Mouse (Mus musculus) heart, adult 2 months (tissue): ENCODE measurements around the gene Crb3. TPM values are rescaled to one million over a fixed set of nuclear protein-coding genes. Genes with fewer than 3 reads are reported as not detected.

Experiments
- DNase-seq, 2 experiments: peaks; one replicate each; pipeline ENCODE4 v3.0.0; 2021
- H3K27ac ChIP-seq: fragments of 200-600 bp; 2 replicates; pipeline ENCODE4 v1.8.1; 2022
- H3K27me3 ChIP-seq: fragments of 200-500 bp; 2 replicates; pipeline ENCODE4 v1.6.1; 2012; ENCODE audit warnings: mild to moderate bottlenecking, low read length, inconsistent platforms, mixed read lengths; ENCODE audit not compliant: control insufficient read depth, insufficient read depth
- H3K36me3 ChIP-seq: fragments of 200-500 bp; 2 replicates; pipeline ENCODE4 v1.6.1; 2012; ENCODE audit warnings: low read length, inconsistent platforms; ENCODE audit not compliant: control insufficient read depth, insufficient read depth
- H3K4me1 ChIP-seq: fragments of 200-500 bp; 2 replicates; pipeline ENCODE4 v1.6.1; 2011; ENCODE audit warnings: low read length; ENCODE audit not compliant: control insufficient read depth, insufficient read depth
- H3K4me3 ChIP-seq: fragments of 200-600 bp; 2 replicates; pipeline ENCODE4 v1.8.1; 2022
- H3K79me2 ChIP-seq: fragments of 200-500 bp; replicated peaks from 2 replicates; pipeline ENCODE4 v1.6.1; 2012; ENCODE audit warnings: mild to moderate bottlenecking, inconsistent platforms, low read length, moderate library complexity, mixed read lengths; ENCODE audit not compliant: control insufficient read depth, insufficient read depth
- H3K9ac ChIP-seq: fragments of 200-500 bp; 2 replicates; pipeline ENCODE4 v1.6.1; 2012; ENCODE audit warnings: low read depth, mild to moderate bottlenecking, control low read depth, inconsistent platforms, low read length, mixed read lengths
- CTCF ChIP-seq: fragments of 200-600 bp; IDR thresholded peaks from 2 replicates; pipeline ENCODE4 v1.8.1; 2022; ENCODE audit warnings: antibody characterized with exemption, mild to moderate bottlenecking, moderate library complexity
- EP300 ChIP-seq: fragments of 200-500 bp; IDR thresholded peaks from 2 replicates; pipeline ENCODE4 v1.6.1; 2011; ENCODE audit warnings: low read depth, low read length, control low read depth; ENCODE audit not compliant: insufficient read depth
- POLR2A ChIP-seq: fragments of 200-500 bp; IDR thresholded peaks from 2 replicates; pipeline ENCODE4 v1.6.1; 2011; ENCODE audit warnings: mild to moderate bottlenecking, low read depth, low read length, control low read depth; ENCODE audit not compliant: insufficient read depth
- WGBS: fragments of 180-500 bp; shearing (Covaris S2); methylation state at CpG from one replicate; pipeline ENCODE4 v1.1.7; 2018; 5-methylcytosine and 5-hydroxymethylcytosine counted together
- intact Hi-C: fragments of 180-260 bp; cut with DNase I; formaldehyde crosslinking; loops from one replicate; pipeline ENCODE4 v1.15.1; 2025
- polyA plus RNA-seq: library from polyadenylated mRNA; depleted of rRNA; stranded (reverse); fragments of >200 nt; gene quantifications from 2 replicates; pipeline ENCODE4 v1.2.3, GENCODE M21; 2012
- total RNA-seq, 2 experiments: library from RNA; stranded (reverse); gene quantifications; 2 replicates each; pipeline ENCODE4 v1.2.3; 2021

The Crb3 gene
- total and polyA plus RNA-seq, 3 experiments = 1.2 TPM; not detected in 2

- H3K79me2 ChIP-seq = no peaks in the 10 kb centered on the region
- H3K4me3 ChIP-seq = no peak overlapping the region
- H3K27me3 ChIP-seq = no peaks in the 10 kb centered on the region
- DNase-seq = no peak
- TF ChIP-seq POLR2A (no peak), CTCF (no peak), EP300 (no peak)
- 41% methylated on average over 8 of the region's 8 CpGs for WGBS
- no peak overlapping the region for H3K9ac ChIP-seq
- no peak overlapping the region for H3K27ac ChIP-seq
- H3K36me3 ChIP-seq = no peaks in the 10 kb centered on the region
- H3K4me1 ChIP-seq = 0 out of 2 replicates have a peak, but pooled peaks cover 3% of the 10 kb centered on the region
- intact Hi-C loops = no loop called here
These were observed 4.1 kb downstream of the Crb3 start for GRCm38 (mm10) chr17:57063031-57063430.

GRCm38 (mm10) chr17:57066908-57067307 is 8.0 kb downstream of the Crb3 start:
- no peak overlapping the region for H3K4me3 ChIP-seq
- 39% methylated on average over 5 of the region's 5 CpGs for WGBS
- no peak for DNase-seq
- H3K79me2 ChIP-seq = no peaks in the 10 kb centered on the region
- TF ChIP-seq CTCF = no peak
- no peak for TF ChIP-seq POLR2A
- TF ChIP-seq EP300 = no peak
- H3K9ac ChIP-seq = no peak overlapping the region
- no peak overlapping the region for H3K27ac ChIP-seq
- no peaks in the 10 kb centered on the region for H3K4me1 ChIP-seq
- no peaks in the 10 kb centered on the region for H3K27me3 ChIP-seq
- H3K36me3 ChIP-seq = no peaks in the 10 kb centered on the region
- intact Hi-C loops = no loop called here

- Histone ChIP-seq H3K27ac (no peak overlapping the region), H3K9ac (no peak overlapping the region), H3K79me2 (no peaks in the 10 kb centered on the region), H3K4me1 (no peaks in the 10 kb centered on the region), H3K4me3 (no peak overlapping the region), H3K27me3 (no peaks in the 10 kb centered on the region), H3K36me3 (no peaks in the 10 kb centered on the region)
- no peak for DNase-seq
- TF ChIP-seq CTCF = no peak
- TF ChIP-seq POLR2A = no peak
- no peak for TF ChIP-seq EP300
- 30% methylated on average over 9 of the region's 9 CpGs for WGBS
- intact Hi-C loops = no loop called here
These were observed 11.4 kb downstream of the Crb3 start for GRCm38 (mm10) chr17:57070272-57070671.

GRCm38 (mm10) chr17:57070699-57071098 is 11.8 kb downstream of the Crb3 start:
- no peak for DNase-seq
- Histone ChIP-seq H3K4me1 (no peaks in the 10 kb centered on the region), H3K79me2 (no peaks in the 10 kb centered on the region), H3K27ac (no peak overlapping the region), H3K9ac (no peak overlapping the region), H3K27me3 (no peaks in the 10 kb centered on the region), H3K4me3 (no peak overlapping the region), H3K36me3 (no peaks in the 10 kb centered on the region)
- intact Hi-C loops = no loop called here
- WGBS = 22% methylated on average over 11 of the region's 11 CpGs
- TF ChIP-seq POLR2A (no peak), CTCF (no peak), EP300 (no peak)

- intact Hi-C loops = no loop called here
- Histone ChIP-seq H3K79me2 (no peaks in the 10 kb centered on the region), H3K27me3 (no peaks in the 10 kb centered on the region), H3K36me3 (no peaks in the 10 kb centered on the region), H3K4me1 (no peaks in the 10 kb centered on the region; the same call in 1 of the 2 replicates), H3K4me3 (no peak overlapping the region), H3K9ac (no peak overlapping the region), H3K27ac (no peak overlapping the region)
- TF ChIP-seq CTCF = no peak
- TF ChIP-seq POLR2A = no peak
- TF ChIP-seq EP300 = no peak
- 65% methylated on average over 3 of the region's 3 CpGs for WGBS
- no peak for DNase-seq
These were observed 18.0 kb downstream of the Crb3 start for GRCm38 (mm10) chr17:57076916-57077315.

- H3K36me3 ChIP-seq = no peaks in the 10 kb centered on the region
- H3K79me2 ChIP-seq = no peaks in the 10 kb centered on the region
- 0 out of 2 replicates have a peak within 1 kb of the TSS, but pooled peaks have one; percentile 11 for H3K9ac ChIP-seq
- DNase-seq = peak; percentile 45 to 48
- 28% methylated on average over 6 of the region's 6 CpGs for WGBS
- intact Hi-C loops = no loop called here
- peak within 1 kb of the TSS; percentile 38; the same call in 1 of the 2 replicates for H3K27ac ChIP-seq
- no peak within 1 kb of the TSS; the same call in 1 of the 2 replicates for H3K4me3 ChIP-seq
- TF ChIP-seq POLR2A (no peak), EP300 (no peak), CTCF (no peak)
- no peaks in the 10 kb centered on the region for H3K27me3 ChIP-seq
- no peaks in the 10 kb centered on the region; the same call in 1 of the 2 replicates for H3K4me1 ChIP-seq
These were observed 19.4 kb downstream of the Crb3 start, which contains the start of gene Dennd1c for GRCm38 (mm10) chr17:57078336-57078735. TSS of gene Dennd1c (minus strand) at chr17:57078514.
